Mouse (Mus musculus) liver, adult (tissue): Measurements from ENCODE around the gene Spz1.
A peak's percentile ranks its signal among the peaks of the same experiment; 100 is the strongest.

Experiments used
- GATA4 ChIP-seq: IDR thresholded peaks from 2 replicates; pipeline ENCODE4 v1.6.1; 2014; ENCODE audit warnings: mild to moderate bottlenecking, low read length; ENCODE audit not compliant: insufficient replicate concordance

Gene Spz1

GRCm38 (mm10) chr13:92591225-92591624, 15.3 kb upstream of the Spz1 start:
- no peak for TF ChIP-seq GATA4

GRCm38 (mm10) chr13:92589255-92589654, 13.3 kb upstream of the Spz1 start:
- TF ChIP-seq GATA4, result no peak

- no peak for TF ChIP-seq GATA4
Measured at GRCm38 (mm10) chr13:92588704-92589103, 12.7 kb upstream of the Spz1 start.

DNA sequence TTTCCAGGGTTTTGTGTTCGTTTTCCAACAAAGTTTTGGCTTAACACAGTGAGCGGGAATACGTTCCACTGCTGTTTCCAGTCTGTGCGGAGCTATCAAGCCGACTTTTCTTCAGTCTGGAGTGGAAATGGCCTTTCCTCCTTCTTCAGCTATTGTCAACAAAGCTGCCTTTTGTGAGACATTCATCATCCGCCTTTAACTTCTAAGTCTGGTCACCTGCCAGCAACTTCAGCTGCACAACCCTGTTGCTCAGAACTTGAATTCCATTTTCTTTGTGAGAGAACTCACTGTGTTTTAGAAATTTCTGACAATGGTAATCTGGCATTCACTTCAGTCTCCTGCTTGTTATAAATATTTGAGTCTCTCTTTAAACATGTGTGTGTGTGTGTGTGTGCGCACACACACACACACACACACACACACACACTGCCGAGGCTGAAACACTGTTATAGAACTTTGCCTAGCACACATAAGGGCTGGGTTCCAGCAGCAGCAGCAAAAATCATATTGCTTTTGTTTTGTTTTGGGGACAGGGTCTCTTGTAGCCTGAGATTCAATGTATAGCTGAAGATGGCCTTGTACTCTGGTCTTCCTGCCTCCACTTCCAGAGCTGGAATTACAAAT, 8.2 kb upstream of the Spz1 start:
- no peak for TF ChIP-seq GATA4

- no peak; the same call in 1 of the 2 replicates for TF ChIP-seq GATA4
Measured at GRCm38 (mm10) chr13:92580220-92581043, 4.5 kb upstream of the Spz1 start.

DNA sequence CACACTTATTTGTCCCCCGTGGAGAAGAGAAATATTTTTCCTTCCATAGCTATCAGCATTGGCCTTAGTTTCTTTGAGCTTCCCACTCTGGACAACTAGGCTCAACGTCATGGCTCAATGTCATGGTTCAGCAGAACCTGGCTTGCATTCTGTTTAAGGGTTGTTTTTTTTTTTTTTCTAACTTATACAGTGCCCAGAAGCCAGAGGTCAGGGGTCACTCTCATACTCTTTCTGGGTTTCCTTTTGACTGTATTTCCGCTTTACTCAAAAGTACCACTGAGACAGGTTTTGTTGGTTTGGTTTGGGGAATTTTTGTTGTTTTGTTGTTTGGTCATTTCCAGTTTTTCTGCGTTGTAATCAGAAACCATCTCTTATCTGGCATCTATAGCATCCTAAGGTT, 2.2 kb upstream of the Spz1 start:
- no peak for TF ChIP-seq GATA4

DNA sequence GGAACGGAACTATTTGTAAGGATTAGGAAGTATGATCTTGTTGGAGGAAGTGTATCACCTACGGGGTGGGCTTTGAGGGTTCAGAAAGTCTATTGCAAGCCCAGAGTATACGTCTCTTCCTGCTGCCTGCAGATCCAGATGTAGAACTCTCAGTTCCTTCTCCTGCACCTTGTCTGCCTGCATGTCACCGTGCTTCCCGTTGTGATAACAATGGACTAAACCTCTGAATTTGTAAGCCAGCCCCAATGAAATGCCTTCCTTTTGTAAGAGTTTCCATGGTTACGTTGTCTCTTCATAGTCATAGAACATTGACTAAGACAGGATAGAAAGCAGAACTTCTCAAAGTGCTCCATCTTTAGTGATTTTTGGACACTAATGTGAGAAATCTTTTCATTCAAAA, 716 bp upstream of the Spz1 start:
- no peak for TF ChIP-seq GATA4

DNA sequence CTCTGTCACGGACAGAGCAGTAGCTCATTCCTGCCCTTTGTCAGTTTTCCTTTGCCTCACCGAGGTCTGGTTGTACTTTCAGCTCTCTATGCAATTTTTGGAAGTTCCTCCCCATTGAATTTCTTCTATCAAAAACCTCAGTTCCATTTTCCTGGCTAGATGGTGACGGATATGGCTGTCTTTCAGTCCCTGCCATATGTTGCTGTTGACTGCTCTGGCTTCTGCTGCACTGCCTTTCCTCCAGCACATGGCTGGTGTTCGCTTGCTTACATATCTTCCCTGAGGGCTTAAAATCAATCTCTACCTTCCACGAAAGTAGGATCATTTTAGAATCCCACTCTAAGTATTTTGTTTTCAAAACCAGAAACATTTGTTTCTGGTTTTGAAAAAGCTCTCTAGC, 16.5 kb downstream of the Spz1 start:
- TF ChIP-seq GATA4, result no peak

- no peak for TF ChIP-seq GATA4
Measured at GRCm38 (mm10) chr13:92557229-92557628, 18.7 kb downstream of the Spz1 start.

DNA sequence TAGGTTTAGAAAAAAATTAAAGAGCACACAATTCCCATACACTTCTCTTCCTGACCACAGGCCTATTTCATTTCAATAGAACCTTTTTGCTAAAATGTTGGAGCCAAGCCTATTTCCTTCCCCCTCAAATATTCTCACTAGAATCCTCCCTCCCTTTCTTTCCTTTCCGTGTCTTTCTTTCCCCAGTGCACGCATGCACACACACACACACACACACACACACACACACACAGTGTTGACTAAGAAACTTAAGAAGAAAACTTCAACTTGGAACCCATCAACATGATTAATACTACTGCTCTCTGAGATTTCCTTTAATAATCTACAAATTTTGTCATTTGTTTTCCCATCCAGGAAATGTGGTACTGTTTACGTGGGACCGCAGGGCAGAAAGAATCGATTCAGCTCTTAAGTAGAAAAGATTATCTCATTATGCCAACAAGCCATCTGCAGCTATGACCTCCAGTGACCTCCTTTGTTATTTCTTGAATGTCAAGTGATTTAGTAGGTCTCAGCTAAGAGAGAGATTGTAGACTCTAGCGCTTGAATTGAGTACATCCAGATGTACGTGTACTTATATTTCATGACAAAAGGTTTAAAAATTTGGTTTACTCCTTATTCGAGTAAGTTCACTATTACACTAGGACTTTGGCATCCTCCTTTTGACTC, 19.4 kb downstream of the Spz1 start:
- no peak for TF ChIP-seq GATA4

DNA sequence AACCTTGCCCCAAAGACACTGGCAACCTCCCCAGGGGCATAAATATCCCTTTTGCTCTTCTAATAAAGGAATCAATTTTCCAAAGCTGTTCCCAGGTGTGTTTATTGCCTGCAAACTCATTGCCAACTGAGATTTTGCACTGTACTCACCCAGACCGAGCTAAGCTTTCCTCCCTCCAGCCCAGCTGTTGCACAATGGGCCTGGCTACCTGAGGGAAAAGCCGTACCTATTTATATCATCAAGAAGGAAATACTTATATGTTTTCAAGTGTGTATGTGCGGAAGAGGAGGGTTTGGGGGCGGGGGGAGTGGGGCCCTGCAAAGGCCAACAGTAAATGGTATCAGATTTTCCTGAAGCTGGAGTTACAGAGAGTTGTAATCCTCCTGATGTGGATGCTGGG, 28.9 kb downstream of the Spz1 start:
- TF ChIP-seq GATA4, result no peak

- no peak for TF ChIP-seq GATA4
Measured at GRCm38 (mm10) chr13:92540997-92541396, 35.0 kb downstream of the Spz1 start.

DNA sequence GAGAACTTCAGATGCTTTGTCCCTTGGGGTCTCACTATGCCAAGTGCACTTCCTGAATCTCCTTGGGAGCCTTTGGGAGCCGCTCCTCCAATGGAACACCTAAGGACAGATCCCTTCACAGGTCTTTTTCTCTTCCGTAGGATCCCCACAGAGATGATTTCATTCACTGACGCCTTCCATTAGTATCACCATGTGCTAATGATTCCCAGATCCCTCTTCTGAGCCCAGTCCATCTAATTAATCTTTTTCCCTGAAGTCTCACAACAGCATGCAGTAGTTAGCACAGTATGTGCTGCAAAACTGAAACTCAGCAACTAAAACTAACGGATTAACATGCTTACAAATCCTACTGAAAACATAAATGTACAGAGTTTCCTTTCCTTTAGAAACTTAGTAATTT, 36.8 kb downstream of the Spz1 start:
- no peak for TF ChIP-seq GATA4

GRCm38 (mm10) chr13:92533801-92534200, 42.2 kb downstream of the Spz1 start:
- TF ChIP-seq GATA4, result no peak

GRCm38 (mm10) chr13:92532216-92532615, 43.8 kb downstream of the Spz1 start:
- no peak for TF ChIP-seq GATA4

GRCm38 (mm10) chr13:92531237-92531636, 44.7 kb downstream of the Spz1 start:
- TF ChIP-seq GATA4, result peak; percentile 8; the same call in 1 of the 2 replicates
